Mouse (Mus musculus) heart, postnatal 4 days (tissue): ENCODE results near the gene Fras1. TPM values are rescaled to one million over a fixed set of nuclear protein-coding genes. Genes with fewer than 3 reads are reported as not detected.

Experiments
- DNase-seq: peaks from one replicate; pipeline ENCODE4 v3.0.0; 2021
- total RNA-seq, 2 experiments: library from RNA; stranded (reverse); gene quantifications; 2 replicates each; pipeline ENCODE4 v1.2.3; 2021

Gene Fras1
- total RNA-seq, 2 experiments from 2014 or later, result 20.9 to 27.2 TPM

DNA sequence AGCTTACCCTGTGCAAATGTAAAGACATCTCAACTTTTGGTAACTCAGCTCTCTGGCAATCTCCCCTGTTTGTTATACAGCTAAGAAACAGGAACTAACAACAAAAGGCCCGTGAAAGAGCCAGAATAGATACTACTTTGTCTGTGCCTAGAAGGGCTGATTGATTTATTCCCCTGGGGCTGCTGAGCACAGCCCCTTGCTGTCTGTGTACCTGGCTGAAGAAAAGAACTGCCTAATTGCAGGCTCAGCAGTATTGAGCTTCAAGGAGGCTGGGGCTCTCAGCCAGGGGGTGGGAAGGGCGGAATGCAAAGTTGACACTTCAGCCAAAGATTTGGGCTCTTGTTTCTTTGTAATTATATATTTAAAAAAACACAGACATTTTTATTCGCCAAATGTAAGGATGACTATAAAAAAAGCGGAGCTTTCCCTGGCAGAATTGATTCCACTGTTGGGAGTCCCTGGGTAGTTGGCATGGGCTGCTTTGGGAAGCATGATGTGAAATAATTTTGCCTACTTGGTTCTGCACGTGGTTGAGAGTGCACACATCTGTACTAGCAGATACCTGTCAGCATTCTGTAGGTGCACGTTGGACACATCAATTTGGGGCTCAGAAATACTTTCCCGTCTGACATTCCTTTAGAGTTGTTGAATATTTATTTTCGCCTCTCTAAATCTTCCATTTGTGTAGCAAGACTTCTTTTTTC, 31.5 kb downstream of the Fras1 start:
- DNase-seq, result no peak

DNA sequence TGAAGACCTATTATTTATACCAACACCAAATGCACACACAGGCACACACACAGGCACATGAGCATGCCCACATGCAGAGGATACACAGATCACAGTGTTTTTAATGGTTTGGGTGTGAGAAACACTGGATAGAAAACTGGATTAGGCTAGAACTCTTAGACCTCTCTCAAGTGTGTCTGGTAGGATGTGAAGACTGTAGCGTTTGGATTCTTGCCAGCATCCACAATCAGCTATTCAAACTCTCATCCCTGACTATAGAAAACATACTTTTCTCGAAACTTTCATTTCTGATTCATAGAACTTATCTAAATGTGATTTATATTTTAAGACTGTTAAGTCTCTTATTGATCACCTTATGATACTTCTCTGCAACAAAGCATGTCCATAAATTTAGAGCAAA, 34.5 kb downstream of the Fras1 start:
- DNase-seq, result no peak

DNA sequence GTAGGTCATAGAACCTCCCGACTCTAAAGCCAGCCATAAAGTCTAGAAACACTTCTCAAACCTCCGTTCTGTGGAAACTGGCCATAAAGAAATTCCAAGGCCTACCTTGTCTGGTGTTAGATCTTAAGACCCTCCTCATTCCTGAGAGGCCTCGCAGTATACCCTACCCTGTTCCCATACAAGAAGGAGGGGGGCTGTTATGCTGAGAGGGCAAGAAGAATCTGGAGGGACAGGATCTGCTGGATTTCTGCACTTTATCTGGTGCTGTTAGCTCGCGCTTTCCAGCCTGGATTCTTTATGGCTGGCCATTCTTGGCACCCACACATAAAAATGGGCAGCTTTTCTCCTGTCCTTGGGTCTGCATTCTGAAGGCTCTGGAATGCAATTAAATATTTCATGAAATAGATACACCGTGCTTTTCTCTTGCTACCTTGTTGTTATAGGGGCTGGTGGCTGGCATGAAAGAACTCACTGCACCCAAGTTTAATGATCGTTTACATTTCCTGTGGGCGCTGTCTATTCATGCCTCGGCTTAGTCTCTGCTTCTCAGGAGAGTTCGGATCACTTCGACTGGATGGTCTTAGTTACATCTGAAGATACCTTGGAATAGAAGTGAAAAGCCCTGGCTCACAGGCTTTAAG, 39.1 kb downstream of the Fras1 start:
- DNase-seq, result no peak

DNA sequence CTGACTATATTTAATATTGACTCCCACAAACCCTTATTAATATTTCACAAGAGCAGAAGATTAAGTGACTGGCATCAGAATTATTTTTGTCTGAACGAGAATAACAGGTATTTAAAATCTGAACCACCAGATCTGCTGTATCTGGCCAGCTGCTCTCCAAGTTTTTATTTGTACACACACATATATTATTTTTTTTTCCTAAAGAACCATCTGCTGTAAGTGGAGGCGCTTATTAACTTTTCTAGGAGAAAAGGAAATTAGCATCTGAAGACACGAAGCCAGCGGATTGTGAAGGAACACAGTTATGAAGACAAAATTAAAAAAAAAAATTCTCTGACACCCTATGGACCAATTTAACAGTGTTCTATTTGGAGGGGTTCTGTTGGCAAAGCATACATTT, 43.4 kb downstream of the Fras1 start:
- no peak for DNase-seq

DNA sequence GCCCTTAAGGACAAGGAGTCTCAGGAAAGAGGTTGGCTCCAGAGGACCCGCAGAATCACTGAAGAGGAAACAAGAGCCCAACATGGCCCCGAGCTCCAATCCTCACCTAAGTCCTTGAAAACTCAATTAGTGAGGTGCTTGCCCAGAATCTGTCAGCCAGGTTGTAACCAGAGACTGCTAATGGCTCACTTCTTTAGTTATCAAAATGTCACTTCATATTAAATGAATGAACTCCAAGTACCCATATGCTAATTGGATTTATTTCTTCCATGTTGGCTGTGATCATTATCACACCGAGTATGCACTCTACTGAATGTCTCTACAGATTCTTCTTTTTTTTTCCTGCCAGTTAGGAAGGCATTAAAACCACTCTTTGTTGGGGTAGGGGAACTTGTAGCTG, 47.8 kb downstream of the Fras1 start:
- DNase-seq, result no peak

DNA sequence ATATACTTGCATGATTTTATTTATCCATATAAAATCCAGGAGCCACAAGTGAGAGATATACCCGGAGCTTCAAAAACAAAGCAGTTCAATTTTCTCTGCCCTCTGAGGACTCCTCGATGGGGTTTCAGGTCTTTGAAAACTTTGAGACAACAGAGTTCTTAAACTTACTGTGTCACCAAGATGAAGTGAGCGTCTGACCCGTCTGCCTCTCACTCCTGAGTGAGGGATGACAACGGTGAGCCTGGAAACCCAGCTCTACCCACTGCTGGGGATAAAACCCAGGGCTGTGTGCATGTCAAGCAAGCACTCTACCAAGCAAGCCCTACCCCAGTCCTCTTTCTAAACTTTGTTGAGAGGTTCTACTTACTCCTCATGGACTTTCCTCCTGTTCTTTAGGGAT, 49.0 kb downstream of the Fras1 start:
- no peak for DNase-seq

DNA sequence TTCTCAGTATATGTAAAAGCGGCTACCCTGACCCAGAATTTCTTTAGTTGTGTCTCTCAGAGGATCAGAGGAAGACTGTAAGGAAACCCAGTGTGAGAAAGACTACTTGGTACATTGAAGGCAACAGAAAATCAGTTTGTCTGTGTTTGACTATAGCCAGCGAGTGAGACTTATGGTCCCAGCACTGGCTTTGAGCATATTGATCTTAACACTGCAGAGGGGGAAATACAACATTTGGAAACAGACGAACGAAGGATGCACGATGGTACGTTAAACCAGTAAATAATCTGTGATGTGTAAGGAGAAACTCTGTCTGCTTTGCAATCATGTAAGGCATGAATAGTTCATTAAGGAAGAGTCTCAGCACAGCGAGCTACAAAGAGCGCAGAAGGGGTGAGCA, 51.6 kb downstream of the Fras1 start:
- no peak for DNase-seq

DNA sequence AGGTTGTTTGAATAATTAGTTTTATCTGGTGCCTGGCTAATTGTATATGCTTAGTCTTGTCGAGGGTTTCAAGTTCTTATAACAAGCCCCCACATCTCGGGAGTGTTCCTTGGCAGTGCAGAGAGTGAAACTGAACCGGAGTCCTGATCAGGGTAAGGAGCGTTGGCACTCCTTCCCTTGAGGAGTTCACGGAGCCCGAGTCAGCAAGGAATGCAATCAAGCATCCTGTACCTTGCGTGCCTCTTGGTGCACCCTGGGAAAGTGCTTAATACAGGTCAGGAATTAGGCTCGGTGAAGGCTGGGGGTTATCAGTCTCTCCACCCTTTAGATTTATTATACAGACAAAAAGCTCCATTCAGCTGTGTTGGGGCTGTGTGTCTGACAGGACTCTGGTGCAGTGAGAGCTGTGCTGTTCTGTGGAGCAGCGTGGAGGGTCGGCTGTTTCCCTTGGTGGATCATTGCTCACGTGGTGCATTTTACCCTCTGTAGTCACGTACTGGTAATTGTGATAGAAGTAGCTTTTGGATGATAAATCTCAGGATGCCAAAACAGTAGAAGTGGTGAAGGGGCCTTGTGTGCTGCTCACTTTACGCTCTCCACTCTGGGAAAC, 55.9 kb downstream of the Fras1 start:
- no peak for DNase-seq

DNA sequence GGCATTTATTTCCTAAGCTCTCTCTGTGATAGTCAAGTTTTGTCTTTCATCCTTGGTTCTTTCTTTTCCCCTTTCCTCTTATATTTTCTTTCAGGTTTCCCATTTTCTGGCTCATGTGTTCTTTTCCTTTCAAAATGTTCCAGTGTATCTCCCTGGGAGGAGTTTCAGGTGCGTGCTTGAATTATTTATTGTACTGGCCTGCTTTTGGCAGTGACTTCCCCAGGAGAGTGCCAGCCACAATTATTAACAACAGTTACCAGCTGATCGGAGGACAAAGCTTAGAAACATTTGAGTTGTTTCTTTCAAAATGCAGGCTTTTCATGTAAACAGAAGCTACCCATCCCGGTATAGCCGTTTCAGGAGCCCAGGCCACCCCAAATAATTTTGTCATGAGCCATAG, 64.1 kb downstream of the Fras1 start:
- no peak for DNase-seq

DNA sequence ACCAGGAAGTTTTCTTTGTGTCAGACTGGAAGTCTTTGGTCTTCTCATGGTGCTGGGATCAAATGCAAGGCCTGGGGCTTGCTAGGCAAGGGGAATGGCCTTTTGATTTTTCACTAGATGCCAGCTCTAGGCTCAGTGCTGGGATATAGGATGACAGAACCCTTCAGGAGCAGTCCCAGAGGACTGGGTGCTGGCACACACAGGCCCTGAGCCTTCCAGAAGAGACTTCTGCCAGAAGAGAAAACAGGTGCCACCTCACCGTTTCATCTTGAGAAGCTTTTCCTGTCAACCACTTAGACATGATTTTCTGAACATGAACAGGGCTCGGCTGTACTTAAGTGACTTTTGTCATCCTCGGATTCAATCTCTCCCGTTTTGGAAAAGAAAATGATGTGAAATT, 66.1 kb downstream of the Fras1 start:
- no peak for DNase-seq

DNA sequence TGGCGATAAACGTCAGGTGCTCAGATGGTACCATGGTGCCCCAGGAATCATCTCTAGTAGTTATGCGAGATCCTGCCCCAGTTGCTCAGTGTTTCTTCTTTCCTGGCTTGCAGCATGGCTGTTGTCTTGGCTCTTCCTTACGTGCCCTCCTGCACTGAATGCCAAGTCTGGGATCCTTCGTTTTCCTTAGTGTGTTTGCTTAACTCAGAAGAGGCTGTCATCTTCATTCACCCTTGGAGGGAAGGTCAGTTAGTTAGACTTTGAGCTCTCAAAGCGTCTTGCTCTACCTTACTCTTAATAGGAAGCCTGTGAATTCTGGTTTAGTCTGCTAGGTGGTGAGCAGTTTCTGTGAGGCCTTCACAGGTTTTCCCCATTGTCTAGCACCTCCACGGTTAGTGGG, 73.7 kb downstream of the Fras1 start:
- DNase-seq, result no peak

DNA sequence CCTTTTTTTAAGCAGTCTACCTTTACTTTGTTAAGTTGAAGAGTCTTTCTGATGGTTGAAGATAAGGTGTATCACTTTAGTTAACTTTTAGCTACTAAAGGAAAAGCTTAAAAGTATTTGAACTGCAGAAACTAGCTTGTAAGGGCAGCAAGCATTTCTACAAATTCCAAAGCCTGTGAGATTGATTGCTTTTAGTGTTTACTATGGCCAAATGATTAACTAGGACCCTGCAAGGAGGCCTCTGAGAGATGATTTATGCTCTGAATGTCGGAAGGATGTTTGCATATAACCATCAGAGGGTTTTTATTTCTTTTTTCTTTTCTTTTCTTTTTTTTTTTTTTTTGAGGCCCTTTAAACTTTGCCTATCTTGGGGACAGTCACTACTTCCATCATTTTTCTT, 78.3 kb downstream of the Fras1 start:
- no peak for DNase-seq

DNA sequence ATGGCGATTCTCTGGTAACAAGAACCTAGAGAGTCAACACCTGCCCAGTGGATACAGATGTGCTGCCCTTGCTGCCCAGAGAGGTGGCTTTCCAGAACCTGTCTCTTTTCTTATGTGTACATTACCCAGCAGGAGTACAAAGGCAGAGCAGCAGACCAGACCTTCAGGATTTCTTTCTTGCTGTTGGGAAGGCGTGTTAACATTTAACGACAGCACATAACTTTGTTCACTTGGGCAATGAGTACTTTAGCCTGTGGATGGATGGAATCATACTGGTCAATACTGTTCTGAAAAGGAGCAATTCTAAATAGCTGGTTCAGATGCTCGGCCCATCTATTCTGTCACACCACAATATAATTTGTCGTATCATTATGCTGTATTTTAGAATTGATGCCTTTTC, 79.6 kb downstream of the Fras1 start:
- no peak for DNase-seq

DNA sequence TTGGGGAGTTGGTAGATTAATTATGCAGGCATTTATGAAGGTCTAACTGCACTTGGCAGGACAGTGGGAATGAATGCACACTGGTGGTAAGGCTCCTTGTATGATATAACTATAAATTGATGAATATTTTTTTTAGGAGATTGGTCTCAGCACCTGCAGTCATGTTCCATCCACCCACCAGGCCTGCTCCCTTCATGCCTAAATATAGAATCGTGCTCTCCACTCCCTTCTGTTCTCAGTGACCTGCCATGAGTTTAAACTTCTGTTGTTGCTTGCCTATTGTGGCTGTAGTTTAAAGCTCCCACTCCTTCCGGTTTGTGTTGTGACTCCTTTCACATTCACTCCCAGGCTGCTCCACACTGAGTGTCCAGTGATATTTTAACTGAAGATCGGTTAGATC, 80.7 kb downstream of the Fras1 start:
- no peak for DNase-seq

DNA sequence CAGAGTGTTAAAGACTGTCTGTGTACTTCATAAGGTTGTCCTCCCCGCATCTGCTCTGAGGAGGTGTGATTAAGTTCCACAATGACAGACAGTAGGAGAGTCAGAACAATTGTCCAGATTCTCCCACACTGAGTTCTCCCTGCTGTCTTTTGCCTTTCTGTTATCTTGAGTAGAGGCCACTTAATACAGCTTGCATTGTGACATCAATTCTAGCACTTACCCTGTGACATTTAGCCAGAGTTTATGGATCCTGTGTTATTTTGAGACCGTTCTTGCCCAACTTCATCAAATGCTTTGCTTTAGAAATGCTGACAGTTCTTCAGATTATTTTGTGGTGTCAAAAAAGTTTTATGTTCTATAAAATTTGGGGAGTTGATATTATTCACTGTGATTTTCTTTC, 81.5 kb downstream of the Fras1 start:
- DNase-seq, result no peak

DNA sequence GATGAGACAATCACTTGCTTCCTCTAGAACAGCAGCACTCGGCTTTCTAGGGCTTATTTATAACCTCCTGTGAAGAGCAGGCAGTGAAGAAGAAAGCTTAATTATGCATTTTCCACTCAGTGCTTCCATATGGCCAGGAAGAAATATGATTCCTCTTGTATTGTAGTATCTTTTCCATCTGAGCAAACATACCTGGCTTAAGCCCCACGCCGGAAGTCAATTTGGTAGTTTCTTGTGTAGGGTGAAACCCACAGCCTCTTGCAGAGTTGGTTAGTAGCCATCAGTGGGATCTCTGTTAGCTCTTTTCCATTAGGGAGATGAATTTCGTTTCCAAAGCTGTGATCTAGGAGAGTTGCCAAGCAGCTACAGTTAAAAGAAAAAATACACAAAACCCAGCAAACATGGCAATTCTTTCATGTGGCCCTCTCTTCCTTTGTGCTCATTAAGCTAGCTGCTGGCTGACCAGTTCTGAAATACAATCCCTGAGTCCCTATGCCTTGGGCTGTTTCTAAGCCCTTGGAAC, 83.7 kb downstream of the Fras1 start:
- DNase-seq, result no peak

DNA sequence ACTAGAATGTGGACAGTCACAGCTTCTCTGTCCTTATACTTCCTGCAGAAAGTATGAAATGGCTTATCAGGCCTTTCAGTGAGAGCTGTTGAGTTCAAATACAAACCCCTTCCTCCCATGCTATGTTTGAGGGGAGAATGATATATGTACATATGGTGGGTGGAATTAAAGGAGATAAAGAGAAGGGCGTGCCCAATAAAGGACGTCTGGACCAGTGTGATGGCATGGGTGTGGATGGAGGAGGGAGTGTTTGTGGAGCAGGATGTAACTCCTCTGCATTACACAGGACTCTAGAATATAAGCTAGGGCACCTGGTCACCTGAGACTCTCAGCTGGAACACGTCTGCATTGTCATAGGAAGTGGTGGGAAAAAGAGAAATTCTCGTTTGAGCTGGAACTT, 85.8 kb downstream of the Fras1 start:
- no peak for DNase-seq

DNA sequence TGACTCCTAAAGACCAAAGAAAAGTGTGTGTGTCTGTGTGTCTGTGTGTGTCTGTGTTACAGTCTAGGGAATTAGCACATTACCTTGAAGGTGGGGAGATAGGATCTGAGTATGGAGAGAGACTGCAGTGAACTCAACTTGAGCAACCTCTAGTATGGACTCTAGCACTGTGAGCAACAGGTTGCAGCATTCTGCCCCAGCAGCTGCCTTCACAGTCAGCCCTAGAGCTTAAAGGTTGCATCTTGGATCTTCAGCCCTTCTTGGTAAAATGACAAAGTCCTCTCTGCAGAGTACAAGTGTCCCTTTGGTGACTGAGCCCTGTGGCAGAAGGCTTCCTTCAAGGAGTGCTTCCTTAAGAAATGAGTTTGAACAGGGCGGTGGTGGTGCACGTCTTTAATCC, 88.4 kb downstream of the Fras1 start:
- DNase-seq, result no peak

DNA sequence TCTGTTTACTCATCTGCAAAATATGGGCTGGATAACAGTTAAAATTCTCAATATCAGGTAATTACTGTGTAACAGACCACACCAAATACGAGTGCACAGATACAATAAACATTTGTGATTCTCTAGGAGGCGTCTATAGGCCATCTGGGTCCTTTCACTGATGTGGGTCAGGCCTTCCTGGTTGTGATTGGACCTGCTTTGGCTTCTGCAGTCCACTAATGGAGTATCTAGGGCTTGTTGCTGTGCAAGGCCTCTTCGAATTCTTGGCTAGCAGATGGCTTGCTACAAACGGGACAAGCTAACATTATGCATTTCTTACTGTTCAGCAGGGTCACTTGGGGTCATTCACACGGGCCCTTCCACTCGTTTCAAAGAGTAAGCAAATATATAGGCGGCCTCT, 92.7 kb downstream of the Fras1 start:
- no peak for DNase-seq

DNA sequence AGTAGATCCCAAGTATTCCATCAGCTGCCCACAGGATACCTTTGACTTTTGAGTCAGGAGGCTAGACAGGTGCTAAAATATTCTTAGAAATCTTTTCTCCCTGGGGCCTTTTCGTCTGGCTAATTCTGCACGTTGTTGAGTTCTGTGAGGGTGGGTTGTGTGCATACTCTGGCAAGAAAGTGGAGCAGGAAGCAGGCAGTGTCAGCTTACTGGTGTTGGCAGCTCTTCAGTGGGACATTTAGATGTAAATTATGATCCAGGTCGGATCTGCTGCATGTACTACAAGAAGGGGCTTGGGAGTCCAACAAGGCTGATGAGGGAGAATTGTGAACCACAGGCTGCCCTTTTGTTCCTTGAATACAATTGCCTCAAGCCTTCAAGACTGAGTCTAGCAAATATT, 98.2 kb downstream of the Fras1 start:
- DNase-seq, result no peak

DNA sequence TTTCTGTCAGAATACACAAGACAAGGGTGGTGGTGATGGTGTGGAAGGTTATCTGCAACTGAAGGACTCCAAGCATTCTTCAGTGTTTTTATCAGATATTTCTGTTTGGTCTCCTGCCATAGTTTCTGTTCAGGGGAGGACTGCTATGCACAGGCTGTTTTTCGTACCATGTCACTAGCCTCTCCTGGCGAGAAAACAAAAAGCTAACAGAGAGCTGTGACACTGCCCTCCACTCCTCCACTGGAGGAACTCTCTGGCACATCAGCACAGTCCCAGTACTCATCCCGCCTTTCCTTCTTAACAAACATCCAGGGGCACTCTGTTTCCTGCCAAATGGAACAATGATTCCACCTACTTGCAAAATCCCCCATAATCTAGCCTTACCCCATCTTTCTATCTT, 101.7 kb downstream of the Fras1 start:
- no peak for DNase-seq

DNA sequence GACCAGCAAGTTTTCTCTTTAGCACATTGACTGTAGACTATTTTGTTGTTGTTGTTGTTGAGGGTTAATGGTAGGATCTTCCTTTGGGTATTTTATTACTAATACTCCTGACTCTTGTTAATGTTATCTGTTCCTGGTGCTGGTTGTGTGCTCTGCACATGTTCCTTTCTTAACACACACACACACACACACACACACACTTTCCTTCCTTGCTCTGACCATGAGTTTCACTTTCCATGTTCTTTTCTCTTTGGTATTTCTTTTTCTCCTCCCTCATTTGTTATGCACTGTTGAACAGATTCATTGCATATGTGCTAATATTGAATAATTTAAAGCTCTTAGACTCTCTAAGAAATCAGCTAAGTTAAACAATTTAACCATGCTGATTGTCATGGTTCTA, 105.2 kb downstream of the Fras1 start:
- DNase-seq, result no peak

DNA sequence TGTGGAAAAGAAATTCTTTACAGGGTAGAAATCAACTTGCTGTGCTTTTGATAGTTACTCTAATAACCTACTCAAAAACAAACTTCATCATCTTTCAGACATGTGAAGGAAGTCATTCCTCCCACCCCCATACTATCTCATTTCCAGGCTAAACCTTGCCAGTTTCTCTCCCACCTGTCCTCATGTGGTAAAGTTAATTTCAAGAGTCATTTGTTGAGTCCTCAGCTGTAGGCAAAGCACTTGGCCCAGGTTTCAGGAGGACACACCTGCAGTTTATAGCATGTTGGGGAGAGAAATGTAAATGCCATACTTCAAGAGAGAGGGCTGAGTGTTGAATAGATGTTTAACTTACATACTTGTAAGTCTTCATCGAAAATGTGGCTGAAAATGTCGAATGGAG, 107.4 kb downstream of the Fras1 start:
- no peak for DNase-seq

DNA sequence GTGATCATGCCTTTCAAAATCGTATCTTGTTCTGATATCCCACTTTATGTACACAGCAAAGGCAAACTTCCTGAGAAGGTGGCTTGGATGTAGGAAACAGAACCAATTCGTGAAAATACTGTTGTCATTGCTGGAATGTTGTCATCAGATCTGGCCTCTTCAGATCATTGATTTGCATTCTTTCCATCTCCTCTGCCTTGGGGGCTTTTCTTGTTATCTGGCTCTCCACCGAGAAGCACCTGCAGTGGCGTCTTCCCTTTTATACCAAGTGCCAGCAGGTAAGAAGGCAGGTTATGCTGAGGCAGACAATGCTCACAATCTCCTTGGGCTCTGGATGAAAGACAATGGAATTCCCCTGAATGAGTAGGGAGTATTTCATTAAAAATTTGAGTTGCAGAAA, 108.3 kb downstream of the Fras1 start:
- no peak for DNase-seq
